Mouse (Mus musculus): ENCODE results near the gene Fubp1.

DNA sequence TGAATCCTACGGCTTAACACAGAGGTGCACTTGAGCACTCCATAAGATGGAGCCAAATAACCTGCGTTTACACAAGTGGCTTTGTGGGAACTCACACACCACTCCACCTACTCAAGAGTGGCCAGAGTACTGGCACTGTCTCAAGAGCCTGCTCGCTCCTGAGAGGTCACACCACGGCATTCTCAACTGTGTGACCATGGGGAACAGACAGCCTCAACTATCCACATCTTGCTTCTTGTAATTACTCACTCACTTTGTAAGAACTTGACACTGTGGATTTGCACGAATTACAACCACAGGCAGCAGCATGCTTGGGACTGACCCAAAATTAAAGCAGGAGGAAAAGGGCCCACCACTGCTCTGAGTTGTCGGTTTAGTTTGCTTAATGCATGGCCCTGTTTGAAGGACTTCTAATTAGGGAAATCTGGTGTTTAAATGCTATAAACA lies 18.4 kb upstream of the Fubp1 start:
- no peak for TF ChIP-seq CTCF (IDR thresholded peaks at IDR 0.05; ENCODE audit: extremely low read depth, insufficient read length, insufficient replicate concordance, low read depth, low read length)
- TF ChIP-seq POLR2A (IDR thresholded peaks at IDR 0.05; ENCODE audit: low read depth, low read length) = no peak
